In the genomic region with DNA sequence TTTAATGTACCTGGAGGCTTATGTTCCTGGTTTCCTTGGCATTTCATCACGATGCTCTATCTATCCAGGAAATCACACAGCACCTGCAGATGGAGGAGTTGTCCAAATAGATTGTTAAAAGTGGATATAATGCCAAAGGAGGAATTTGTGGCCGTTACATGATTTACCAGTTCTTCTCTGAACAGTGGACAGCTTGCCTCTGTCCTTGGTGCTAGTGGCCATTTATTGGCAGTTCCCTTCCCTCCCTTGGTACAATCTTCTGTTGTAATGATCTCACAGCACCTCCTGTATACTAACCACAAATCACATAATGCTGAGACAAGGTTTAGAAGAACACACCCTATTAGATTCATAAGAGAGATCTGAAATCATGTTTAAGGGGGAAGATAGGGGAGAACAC, we compare ENCODE assay signal across 27 mouse cellular contexts. TPM values are rescaled to one million over a fixed set of nuclear protein-coding genes. Genes with fewer than 3 reads are reported as not detected.
DNase-seq lines count a peak whose midpoint lies in the region; ATAC-seq and TF ChIP-seq lines count a peak whose summit lies in the region.
"Had no signal": no experiment of that assay in that cellular context is flagged by ENCODE, and none has a peak within 500 bp of the region (broad histone marks: within the 10 kb centered on the region; RNA-seq: fewer than 3 reads in every experiment).

No protein-coding gene starts in this region.

- no peak for TF ChIP-seq CTCF in lung, embryonic 14.5 days (IDR thresholded peaks at IDR 0.05; ENCODE audit: low read depth)
- TF ChIP-seq CTCF in lung, postnatal 0 days (IDR thresholded peaks at IDR 0.05), result no peak

- no peaks in the 10 kb centered on the region for H3K36me3 ChIP-seq in embryonic facial prominence, embryonic 11.5 days (replicated peaks; ENCODE audit: control insufficient read depth, insufficient read depth, low read depth, low read length)
- no peaks in the 10 kb centered on the region for H3K36me3 ChIP-seq in embryonic facial prominence, embryonic 10.5 days (replicated peaks)
- no peaks in the 10 kb centered on the region for H3K36me3 ChIP-seq in lung, embryonic 14.5 days (ENCODE audit: insufficient read depth)
- no peaks in the 10 kb centered on the region for H3K36me3 ChIP-seq in lung, postnatal 0 days (ENCODE audit: insufficient read depth, low read length)
- no peaks in the 10 kb centered on the region for H3K36me3 ChIP-seq in myocyte (ENCODE audit: control insufficient read depth, insufficient read depth)
- H3K36me3 ChIP-seq: embryonic facial prominence, embryonic 13.5 days; heart, embryonic 12.5 days; hindbrain, embryonic 10.5 days; intestine, embryonic 15.5 days; kidney, embryonic 15.5 days; limb, embryonic 15.5 days; liver, embryonic 15.5 days; neural tube, embryonic 15.5 days had no signal

- no peak for TF ChIP-seq POLR2A in myocyte (IDR thresholded peaks at IDR 0.05; ENCODE audit: insufficient read length, low read depth)

- no peak for ATAC-seq in embryonic facial prominence, embryonic 11.5 days (replicated peaks; ENCODE audit: insufficient number of reproducible peaks, low FRiP score, low TSS enrichment, low read depth)
- no peak for ATAC-seq in lung, embryonic 14.5 days (ENCODE audit: insufficient read depth)
- no peak for ATAC-seq in lung, postnatal 0 days
- ATAC-seq: forebrain, embryonic 13.5 days; hindbrain, embryonic 16.5 days; intestine, embryonic 15.5 days; midbrain, embryonic 16.5 days had no signal

- TF ChIP-seq EP300 in lung, postnatal 0 days (IDR thresholded peaks at IDR 0.05), result no peak

- H3K4me3 ChIP-seq in embryonic facial prominence, embryonic 11.5 days (ENCODE audit: low read depth, low read length), result no peak overlapping the region
- no peak overlapping the region for H3K4me3 ChIP-seq in embryonic facial prominence, embryonic 10.5 days
- no peak overlapping the region for H3K4me3 ChIP-seq in lung, embryonic 14.5 days (ENCODE audit: low read depth, low read length)
- no peak overlapping the region for H3K4me3 ChIP-seq in lung, postnatal 0 days (ENCODE audit: low read depth, low read length)
- H3K4me3 ChIP-seq in myocyte, result no peak overlapping the region
- H3K4me3 ChIP-seq: embryonic facial prominence, embryonic 13.5 days; forebrain, embryonic 13.5 days; heart, embryonic 12.5 days; hindbrain, embryonic 10.5 days; intestine, embryonic 15.5 days; kidney, embryonic 15.5 days; limb, embryonic 15.5 days; liver, embryonic 15.5 days; neural tube, embryonic 15.5 days had no signal

- H3ac ChIP-seq in myocyte (ENCODE audit: control insufficient read depth, insufficient read length), result no peak overlapping the region

- no peaks in the 10 kb centered on the region for H3K79me2 ChIP-seq in myocyte (ENCODE audit: control insufficient read depth, insufficient read depth)

- H3K9me3 ChIP-seq in embryonic facial prominence, embryonic 11.5 days (replicated peaks; ENCODE audit: control insufficient read depth, low read length), result no peaks in the 10 kb centered on the region
- no peaks in the 10 kb centered on the region for H3K9me3 ChIP-seq in embryonic facial prominence, embryonic 10.5 days
- H3K9me3 ChIP-seq in lung, embryonic 14.5 days (ENCODE audit: low read depth, low read length), result no peaks in the 10 kb centered on the region
- H3K9me3 ChIP-seq in lung, postnatal 0 days (ENCODE audit: low read length), result no peaks in the 10 kb centered on the region
- H3K9me3 ChIP-seq: embryonic facial prominence, embryonic 13.5 days; forebrain, embryonic 13.5 days; heart, embryonic 12.5 days; hindbrain, embryonic 10.5 days; intestine, embryonic 15.5 days; kidney, embryonic 15.5 days; limb, embryonic 15.5 days; liver, embryonic 15.5 days; neural tube, embryonic 15.5 days had no signal

- H3K27ac ChIP-seq in embryonic facial prominence, embryonic 11.5 days (replicated peaks; ENCODE audit: low read depth, low read length), result no peak overlapping the region
- H3K27ac ChIP-seq in embryonic facial prominence, embryonic 10.5 days (replicated peaks), result no peak overlapping the region
- no peak overlapping the region for H3K27ac ChIP-seq in lung, embryonic 14.5 days (ENCODE audit: low read depth)
- H3K27ac ChIP-seq in lung, postnatal 0 days (ENCODE audit: low read length), result no peak overlapping the region
- H3K27ac ChIP-seq: embryonic facial prominence, embryonic 13.5 days; forebrain, embryonic 13.5 days; hindbrain, embryonic 10.5 days; intestine, embryonic 15.5 days; kidney, embryonic 15.5 days; limb, embryonic 15.5 days; liver, embryonic 15.5 days; macrophage; neural tube, embryonic 15.5 days had no signal

- no peaks in the 10 kb centered on the region for H3K27me3 ChIP-seq in embryonic facial prominence, embryonic 11.5 days (ENCODE audit: control insufficient read depth, insufficient read depth, low read length)
- no peaks in the 10 kb centered on the region for H3K27me3 ChIP-seq in embryonic facial prominence, embryonic 10.5 days (replicated peaks; ENCODE audit: low read depth, poor library complexity, severe bottlenecking)
- no peaks in the 10 kb centered on the region for H3K27me3 ChIP-seq in lung, embryonic 14.5 days (ENCODE audit: insufficient read depth, low read length)
- H3K27me3 ChIP-seq in lung, postnatal 0 days (replicated peaks; ENCODE audit: insufficient read depth, low read length), result no peaks in the 10 kb centered on the region
- no peaks in the 10 kb centered on the region for H3K27me3 ChIP-seq in myocyte (ENCODE audit: control insufficient read depth, insufficient read depth, insufficient read length)
- H3K27me3 ChIP-seq: CH12.LX; embryonic facial prominence, embryonic 13.5 days; forebrain, embryonic 13.5 days; heart, embryonic 12.5 days; intestine, embryonic 15.5 days; kidney, embryonic 15.5 days; limb, embryonic 15.5 days; liver, embryonic 15.5 days; neural tube, embryonic 15.5 days had no signal

- no peak overlapping the region for H3K4me2 ChIP-seq in embryonic facial prominence, embryonic 11.5 days (ENCODE audit: low read depth, low read length)
- H3K4me2 ChIP-seq in lung, embryonic 14.5 days, result no peak overlapping the region
- H3K4me2 ChIP-seq in lung, postnatal 0 days (replicated peaks; ENCODE audit: low read depth, low read length), result no peak overlapping the region
- H3K4me2 ChIP-seq in myocyte (ENCODE audit: low read depth), result no peak overlapping the region
- H3K4me2 ChIP-seq: embryonic facial prominence, embryonic 13.5 days; forebrain, embryonic 13.5 days; heart, embryonic 12.5 days; intestine, embryonic 15.5 days; kidney, embryonic 15.5 days; limb, embryonic 15.5 days; liver, embryonic 15.5 days; neural tube, embryonic 15.5 days had no signal

- no peak overlapping the region for H3K9ac ChIP-seq in embryonic facial prominence, embryonic 11.5 days (replicated peaks; ENCODE audit: low read length)
- no peak overlapping the region for H3K9ac ChIP-seq in lung, embryonic 14.5 days
- no peak overlapping the region for H3K9ac ChIP-seq in lung, postnatal 0 days (replicated peaks; ENCODE audit: low read depth)
- H3K9ac ChIP-seq: embryonic facial prominence, embryonic 13.5 days; forebrain, embryonic 13.5 days; heart, embryonic 12.5 days; intestine, embryonic 15.5 days; kidney, embryonic 15.5 days; limb, embryonic 15.5 days; liver, embryonic 15.5 days; neural tube, embryonic 15.5 days had no signal

- WGBS in embryonic facial prominence, embryonic 11.5 days, result 51% methylated on average over 2 of the region's 2 CpGs
- WGBS in embryonic facial prominence, embryonic 10.5 days, result 62% methylated on average over 2 of the region's 2 CpGs
- WGBS in lung, embryonic 14.5 days, result 29% methylated on average over 2 of the region's 2 CpGs
- 30% methylated on average over 2 of the region's 2 CpGs for WGBS in lung, postnatal 0 days

- H3K4me1 ChIP-seq in embryonic facial prominence, embryonic 11.5 days (ENCODE audit: control insufficient read depth, insufficient read depth, low read length), result no peaks in the 10 kb centered on the region
- H3K4me1 ChIP-seq in embryonic facial prominence, embryonic 10.5 days, result no peaks in the 10 kb centered on the region
- no peaks in the 10 kb centered on the region for H3K4me1 ChIP-seq in lung, embryonic 14.5 days (ENCODE audit: insufficient read depth)
- H3K4me1 ChIP-seq in lung, postnatal 0 days (ENCODE audit: insufficient read depth, low read depth, low read length), result no peaks in the 10 kb centered on the region
- H3K4me1 ChIP-seq: embryonic facial prominence, embryonic 13.5 days; intestine, embryonic 15.5 days; kidney, embryonic 15.5 days; limb, embryonic 15.5 days; liver, embryonic 15.5 days; neural tube, embryonic 15.5 days had no signal

- DNase-seq in embryonic facial prominence, embryonic 11.5 days (ENCODE audit: low spot score), result peak; percentile 13
- no peak for DNase-seq in embryonic facial prominence, embryonic 10.5 days (ENCODE audit: low spot score)
- DNase-seq in lung, embryonic 14.5 days, result peak; percentile 66
- no peak for DNase-seq in lung, postnatal 0 days (ENCODE audit: low spot score)
- peak; percentile 5 for DNase-seq in adipocyte (ENCODE audit: low spot score)
- DNase-seq in heart, adult 9 months (ENCODE audit: low spot score in 2 of 2), result no peak
- DNase-seq in neural tube, embryonic 10.5 days (ENCODE audit: extremely low spot score, low spot score), result no peak
- DNase-seq: B cell, adult 2 months; cerebellum, adult 2 months; cerebellum, postnatal 25 days; gastrocnemius, postnatal 10 days; right cerebral cortex, postnatal 14 days; spleen, adult 18-20 months had no signal

TF ChIP-seq in myocyte, 11 proteins besides CTCF, POLR2A, EP300 and RAD21:
- peak; percentile 84 for TF ChIP-seq REST (IDR thresholded peaks at IDR 0.05; ENCODE audit: insufficient read depth, insufficient read length)
- TF ChIP-seq SRF (IDR thresholded peaks at IDR 0.05; ENCODE audit: control insufficient read depth, insufficient read length, low read depth), result no peak

RNA-seq across cellular contexts. Expression of a gene that starts 55.7 kb away (rescaled TPM):
- 0.25 and 0.26 TPM in 2 replicates for polyA plus RNA-seq in embryonic facial prominence, embryonic 11.5 days (2014; fragmentation: Nextera tagmentation; extraction: Ambion mirVana)
- polyA plus RNA-seq in embryonic facial prominence, embryonic 10.5 days (2016; fragmentation: Nextera tagmentation; extraction: Ambion mirVana), result 0.19 and 0.27 TPM in 2 replicates
- 1.7 and 1.9 TPM in 2 replicates for polyA plus RNA-seq in lung, embryonic 14.5 days (2014; fragmentation: Nextera tagmentation; extraction: Ambion mirVana)
- 0.12 and 0.19 TPM in 2 replicates for polyA plus RNA-seq in lung, postnatal 0 days (2015; fragmentation: Nextera tagmentation; extraction: Ambion mirVana)
- polyA plus RNA-seq in myocyte (2012; fragmentation: generic; extraction: Trizol), result not detected
- polyA plus RNA-seq: macrophage had no signal

Comparison
In these comparisons a context has a peak if more than half of its experiments do, and no peak if none do; other contexts are left out.
1. DNase-seq: peak in embryonic facial prominence, embryonic 11.5 days (single experiment), lung, embryonic 14.5 days (single experiment) and adipocyte (single experiment); none in embryonic facial prominence, embryonic 10.5 days (single experiment), lung, postnatal 0 days (single experiment), heart, adult 9 months (0 of 2) and neural tube, embryonic 10.5 days (single experiment).